Mouse (Mus musculus): ENCODE results near the gene Nckap1l.

DNA sequence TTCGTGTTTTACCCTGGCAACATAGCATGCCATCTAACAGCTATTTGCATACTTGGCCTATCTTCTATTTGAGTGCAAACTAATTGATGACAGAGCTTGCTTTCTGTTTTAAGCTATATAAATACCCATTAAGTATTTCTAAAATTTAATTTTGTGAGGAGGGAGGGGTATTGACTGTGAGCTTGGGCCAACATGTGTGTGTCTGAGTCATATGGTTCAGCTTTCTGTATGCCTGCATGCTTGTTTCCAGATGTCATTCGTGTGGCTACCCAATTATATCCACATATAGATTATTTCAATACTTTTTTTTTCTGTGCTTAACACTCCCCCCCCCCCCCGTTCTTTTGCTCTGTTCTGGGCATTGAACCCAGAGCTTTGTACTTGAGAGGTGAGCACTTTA, 18.7 kb downstream of the Nckap1l start:
- TF ChIP-seq CTCF (IDR thresholded peaks at IDR 0.05; ENCODE audit: borderline replicate concordance, control insufficient read depth, extremely low read depth, insufficient read depth, low read length, poor library complexity) (no peak), POLR2A (IDR thresholded peaks at IDR 0.05; ENCODE audit: control insufficient read depth, extremely low read depth, insufficient read depth, low read length, poor library complexity) (no peak)
